Mouse (Mus musculus) intestine, embryonic 14.5 days (tissue): ENCODE measurements around the gene Spaca1. TPM values are rescaled to one million over a fixed set of nuclear protein-coding genes. Genes with fewer than 3 reads are reported as not detected.
"Not testable (repeated sequence)": the region's sequence is repeated elsewhere in the genome, so short reads cannot be mapped to it uniquely, and the experiment has no call there.

Source experiments
- ATAC-seq: fragments of 200-750 bp; cut with Nextera tagmentation; replicated peaks from 2 replicates; pipeline ENCODE4 v1.8.0; 2017; ENCODE audit warnings: low read depth, moderate number of reproducible peaks, moderate TSS enrichment, moderate library complexity; ENCODE audit not compliant: low FRiP score, low TSS enrichment
- DNase-seq: peaks from one replicate; pipeline ENCODE4 v3.0.0-alpha.2; 2018; ENCODE audit warnings: low spot score
- H3K27ac ChIP-seq: fragments of 300-500 bp; sonication (generic); 2 replicates; pipeline ENCODE4 v1.5.1; 2014; ENCODE audit warnings: low read depth, mild to moderate bottlenecking, control low read depth
- H3K27me3 ChIP-seq: fragments of 300-500 bp; sonication (generic); replicated peaks from 2 replicates; pipeline ENCODE4 v1.6.1; 2014; ENCODE audit warnings: low read length, control low read depth; ENCODE audit not compliant: control insufficient read depth, insufficient read depth
- H3K36me3 ChIP-seq: fragments of 300-500 bp; sonication (generic); 2 replicates; pipeline ENCODE4 v1.6.1; 2014; ENCODE audit warnings: low read length, control low read depth; ENCODE audit not compliant: control insufficient read depth, insufficient read depth
- H3K4me1 ChIP-seq: fragments of 300-500 bp; sonication (generic); replicated peaks from 2 replicates; pipeline ENCODE4 v1.6.1; 2014; ENCODE audit warnings: low read length, control low read depth, mixed read lengths; ENCODE audit not compliant: control insufficient read depth, insufficient read depth
- H3K4me2 ChIP-seq: fragments of 300-500 bp; sonication (generic); 2 replicates; pipeline ENCODE4 v1.6.1; 2014; ENCODE audit warnings: low read length
- H3K4me3 ChIP-seq: fragments of 300-500 bp; sonication (generic); 2 replicates; pipeline ENCODE4 v1.5.1; 2014; ENCODE audit warnings: low read depth, low read length, control low read depth, mixed read lengths
- H3K9ac ChIP-seq: fragments of 300-500 bp; sonication (generic); 2 replicates; pipeline ENCODE4 v1.6.1; 2014; ENCODE audit warnings: mild to moderate bottlenecking, low read length
- H3K9me3 ChIP-seq: fragments of 300-500 bp; sonication (generic); 2 replicates; pipeline ENCODE4 v1.6.1; 2016; ENCODE audit warnings: low read length, control low read depth; ENCODE audit not compliant: control insufficient read depth
- WGBS: fragments of 180-500 bp; shearing (Covaris S2); extraction: QIAGEN DNeasy Blood & Tissue Kit; methylation state at CpG from one replicate; pipeline ENCODE4 v1.1.7; 2014; 5-methylcytosine and 5-hydroxymethylcytosine counted together
- polyA plus RNA-seq: library from polyadenylated mRNA; unstranded; fragments of >200 nt; fragmentation: Nextera tagmentation; extraction: Ambion mirVana; gene quantifications from 2 replicates; pipeline ENCODE4 v1.2.1, GENCODE M21; 2014

Spaca1 gene
- 0.36 and 0.95 TPM in 2 replicates for polyA plus RNA-seq

DNA sequence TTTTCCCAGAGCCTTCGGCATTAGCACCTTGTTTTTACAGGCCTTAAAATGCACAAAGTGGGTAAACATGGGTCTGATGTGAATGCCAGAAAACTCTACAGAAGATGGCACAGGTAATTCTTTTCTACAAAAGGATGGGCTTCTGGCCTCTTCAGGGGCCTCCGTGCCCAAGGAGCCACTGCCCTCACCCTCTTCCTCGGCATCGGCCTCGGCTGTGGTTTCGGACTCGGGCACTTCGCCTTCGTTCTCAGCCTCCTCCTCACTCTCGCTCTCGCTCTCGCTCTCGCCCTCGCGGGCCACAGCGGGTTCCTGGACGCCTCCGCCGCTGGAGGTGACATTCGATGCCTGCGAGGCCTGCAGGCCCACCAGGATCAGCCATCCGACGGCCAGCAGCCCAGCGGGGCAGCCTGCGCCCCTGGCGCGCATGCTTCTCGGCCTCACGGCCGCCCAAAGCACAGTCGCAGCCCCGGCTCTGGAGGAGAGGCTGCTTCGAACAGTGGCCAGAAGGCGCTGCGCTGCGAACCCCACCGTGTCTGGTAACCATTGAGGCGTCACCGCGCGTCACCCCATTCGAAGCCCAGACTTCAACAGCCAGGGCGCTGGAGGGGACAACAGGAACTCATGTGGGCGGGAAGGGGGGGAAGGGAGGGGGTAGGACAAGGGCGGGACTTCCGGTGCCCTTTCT is at the start of gene Spaca1:
TSS of gene Spaca1 (minus strand) at position 621 of the 685 bp plus-strand sequence.
- Histone ChIP-seq H3K9me3 (no peaks in the 10 kb centered on the region), H3K36me3 (no peaks in the 10 kb centered on the region), H3K27ac (no peak within 1 kb of the TSS), H3K4me1 (no peaks in the 10 kb centered on the region), H3K9ac (peak within 1 kb of the TSS; percentile 20; the same call in 1 of the 2 replicates), H3K4me3 (peak within 1 kb of the TSS; percentile 4; the same call in 1 of the 2 replicates), H3K27me3 (no peaks in the 10 kb centered on the region), H3K4me2 (peak within 1 kb of the TSS; percentile 44)
- WGBS, result 52% methylated on average over 46 of the region's 46 CpGs
- DNase-seq (peak; percentile 52), ATAC-seq (no peak)

DNA sequence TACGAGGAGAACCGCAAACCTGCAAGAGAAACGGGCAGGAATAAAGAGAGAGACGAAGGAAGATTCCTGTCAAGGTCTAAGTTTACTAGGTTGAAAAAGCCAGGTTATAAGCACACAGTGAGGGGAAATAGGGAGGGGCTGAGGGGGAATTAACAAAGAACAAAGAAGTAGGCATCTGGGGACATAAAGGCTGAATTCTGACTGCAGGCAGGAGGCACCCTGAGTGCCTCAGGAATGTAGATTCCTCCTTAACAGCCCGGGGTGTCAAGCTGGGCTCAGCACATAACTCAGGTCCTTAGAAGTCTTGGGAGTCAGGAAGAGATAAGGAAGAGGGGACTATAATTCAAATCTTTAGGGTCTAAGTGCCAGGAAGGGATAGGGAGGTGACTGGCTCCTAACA is 37.3 kb upstream of the Spaca1 start:
- not testable (repeated sequence) for H3K4me1 ChIP-seq, H3K9ac ChIP-seq, H3K27me3 ChIP-seq, H3K9me3 ChIP-seq, H3K36me3 ChIP-seq, DNase-seq, ATAC-seq, H3K4me2 ChIP-seq, H3K27ac ChIP-seq, H3K4me3 ChIP-seq
- WGBS, result 86% methylated on average over 5 of the region's 5 CpGs

- Histone ChIP-seq H3K9ac (no peak overlapping the region), H3K9me3 (no peaks in the 10 kb centered on the region), H3K27ac (no peak overlapping the region), H3K4me2 (no peak overlapping the region), H3K36me3 (no peaks in the 10 kb centered on the region), H3K27me3 (no peaks in the 10 kb centered on the region), H3K4me3 (no peak overlapping the region), H3K4me1 (no peaks in the 10 kb centered on the region)
- 66% methylated on average over 3 of the region's 3 CpGs for whole genome bisulfite sequencing
- no peak for ATAC-seq
- DNase-seq, result no peak
Observed at GRCm38 (mm10) chr4:34081064-34081463, 31.1 kb upstream of the Spaca1 start.

DNA sequence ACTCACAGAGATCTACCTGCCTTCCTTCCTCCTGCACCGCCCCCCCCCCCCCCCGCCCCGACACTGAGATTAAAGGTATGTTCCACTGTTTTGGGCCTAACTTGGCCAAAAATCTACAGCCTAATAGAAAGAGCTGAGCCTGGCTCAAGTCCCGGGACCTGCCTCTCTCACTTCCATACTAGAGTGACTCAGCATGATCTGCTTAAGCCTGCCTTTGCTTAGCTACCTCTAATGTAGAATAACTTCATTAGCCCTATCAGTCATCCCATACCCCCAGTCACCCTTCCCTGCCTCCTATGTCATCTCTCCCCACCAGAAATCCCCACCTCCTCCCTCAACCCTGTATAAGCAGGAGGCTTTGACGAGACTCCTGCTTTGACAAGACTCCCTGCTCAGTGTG is 19.0 kb upstream of the Spaca1 start:
- WGBS, result 82% methylated on average over 3 of the region's 5 CpGs
- Histone ChIP-seq H3K36me3 (no peaks in the 10 kb centered on the region), H3K27me3 (no peaks in the 10 kb centered on the region), H3K4me1 (no peaks in the 10 kb centered on the region), H3K27ac (no peak overlapping the region), H3K4me3 (no peak overlapping the region), H3K4me2 (no peak overlapping the region), H3K9ac (no peak overlapping the region), H3K9me3 (no peaks in the 10 kb centered on the region)
- DNase-seq (no peak), ATAC-seq (no peak)

DNA sequence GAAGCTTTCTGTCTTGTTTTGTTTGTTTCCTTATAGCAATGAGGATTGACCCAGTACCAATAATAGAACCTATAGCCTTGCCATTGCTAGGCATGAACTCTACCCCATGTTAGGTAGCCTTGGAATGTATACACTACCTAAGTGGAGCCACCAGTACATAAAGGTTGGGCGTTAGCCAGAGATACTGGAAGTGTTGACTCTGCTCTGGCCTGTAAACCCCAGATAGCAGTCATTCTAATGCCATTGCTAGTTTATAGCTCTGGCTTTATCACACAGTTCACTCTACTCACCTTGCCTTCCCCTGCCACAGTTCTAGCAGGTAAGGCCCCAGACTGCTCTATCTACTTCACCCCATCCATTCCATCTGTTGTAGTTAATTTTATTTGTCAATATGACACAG is 8.3 kb upstream of the Spaca1 start:
- Histone ChIP-seq H3K4me3 (no peak overlapping the region), H3K9ac (no peak overlapping the region), H3K27ac (no peak overlapping the region), H3K9me3 (no peaks in the 10 kb centered on the region), H3K36me3 (no peaks in the 10 kb centered on the region), H3K4me2 (no peak overlapping the region), H3K27me3 (no peaks in the 10 kb centered on the region), H3K4me1 (no peaks in the 10 kb centered on the region)
- WGBS, result 46% methylated on average over 1 of the region's 1 CpGs
- ATAC-seq, result no peak
- DNase-seq, result no peak

DNA sequence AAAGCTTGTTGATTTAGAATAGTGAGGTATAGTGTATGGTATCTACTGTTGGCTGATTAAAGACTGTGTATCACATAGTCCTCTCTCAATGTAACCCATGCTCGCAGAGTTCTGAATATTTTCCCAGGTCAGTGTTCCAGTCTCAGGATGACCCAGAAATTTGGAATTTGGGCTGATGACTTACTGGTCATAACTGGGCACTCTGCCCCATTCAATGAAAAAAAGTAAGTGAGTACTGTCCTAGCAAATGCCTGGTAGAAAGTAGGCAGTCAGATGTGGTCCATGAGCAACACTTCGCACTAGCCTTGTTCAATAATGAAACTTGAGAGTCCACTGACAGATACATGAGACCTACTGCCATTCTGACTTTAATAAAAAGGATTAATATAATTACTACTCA is 23.2 kb downstream of the Spaca1 start:
- ATAC-seq (no peak), DNase-seq (no peak)
- no peak overlapping the region for H3K4me2 ChIP-seq
- 89% methylated on average over 2 of the region's 2 CpGs for WGBS
- H3K27me3 ChIP-seq, result no peaks in the 10 kb centered on the region
- H3K4me3 ChIP-seq, result no peak overlapping the region
- H3K27ac ChIP-seq, result no peak overlapping the region
- H3K36me3 ChIP-seq, result no peaks in the 10 kb centered on the region
- no peak overlapping the region for H3K9ac ChIP-seq
- H3K4me1 ChIP-seq, result no peaks in the 10 kb centered on the region
- H3K9me3 ChIP-seq, result no peaks in the 10 kb centered on the region

GRCm38 (mm10) chr4:34021456-34021855 is 28.5 kb downstream of the Spaca1 start:
- Histone ChIP-seq H3K9me3 (no peaks in the 10 kb centered on the region), H3K4me3 (no peak overlapping the region), H3K27ac (no peak overlapping the region), H3K4me1 (no peaks in the 10 kb centered on the region), H3K27me3 (no peaks in the 10 kb centered on the region), H3K9ac (no peak overlapping the region), H3K4me2 (no peak overlapping the region), H3K36me3 (no peaks in the 10 kb centered on the region)
- DNase-seq (no peak), ATAC-seq (no peak)
- 58% methylated on average over 2 of the region's 2 CpGs for WGBS

- ATAC-seq (no peak), DNase-seq (no peak)
- no peaks in the 10 kb centered on the region for H3K4me1 ChIP-seq
- H3K27ac ChIP-seq, result no peak overlapping the region
- no peak overlapping the region for H3K9ac ChIP-seq
- no peaks in the 10 kb centered on the region for H3K36me3 ChIP-seq
- no peak overlapping the region for H3K4me3 ChIP-seq
- H3K4me2 ChIP-seq, result no peak overlapping the region
- H3K9me3 ChIP-seq, result no peaks in the 10 kb centered on the region
- no peaks in the 10 kb centered on the region for H3K27me3 ChIP-seq
Observed at GRCm38 (mm10) chr4:33996382-33996781, 53.6 kb downstream of the Spaca1 start.

DNA sequence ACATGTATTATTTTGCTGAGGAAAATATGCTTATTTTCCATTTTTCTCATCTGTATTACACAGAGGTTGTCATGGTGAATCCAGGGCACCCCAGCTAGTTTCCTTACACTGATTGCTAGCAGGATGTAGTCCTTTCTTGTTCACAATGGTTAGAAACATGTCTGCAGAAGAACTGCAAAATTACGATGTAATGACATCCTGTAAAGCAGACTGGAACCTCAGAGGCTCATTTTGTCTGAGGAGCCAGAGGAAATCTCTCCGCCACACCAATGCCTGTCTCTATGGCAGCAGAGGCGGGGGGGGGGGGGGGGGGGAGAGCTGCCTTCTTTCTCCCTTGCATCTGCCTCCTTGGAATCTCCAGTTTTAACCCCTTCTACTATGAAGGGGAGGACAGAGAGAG is 57.3 kb downstream of the Spaca1 start:
- WGBS, result 40% methylated on average over 2 of the region's 3 CpGs
- no peaks in the 10 kb centered on the region for H3K36me3 ChIP-seq
- no peak overlapping the region for H3K9ac ChIP-seq
- no peak for ATAC-seq
- H3K9me3 ChIP-seq, result no peaks in the 10 kb centered on the region
- no peak overlapping the region for H3K27ac ChIP-seq
- no peaks in the 10 kb centered on the region for H3K27me3 ChIP-seq
- no peak for DNase-seq
- H3K4me2 ChIP-seq, result no peak overlapping the region
- H3K4me1 ChIP-seq, result no peaks in the 10 kb centered on the region
- H3K4me3 ChIP-seq, result no peak overlapping the region
